Mouse (Mus musculus) cerebellum, adult 11 months (tissue): ENCODE measurements at regions not wholly inside any gene's neighbourhood (a gene's known extent, or its start where the extent isn't known, plus 50 kb on each side); places are given as distances from the start of the nearest gene placed in this dataset.

Experiments
- DNase-seq: peaks from one replicate; pipeline ENCODE4 v3.0.0; 2022

- DNase-seq, result no peak
These were observed 615.8 kb upstream of the Nox3 start for GRCm38 (mm10) chr17:4311785-4312379.

GRCm38 (mm10) chr17:4319141-4319540 lies 623.1 kb upstream of the Nox3 start:
- no peak for DNase-seq

- no peak for DNase-seq
These were observed 632.7 kb upstream of the Nox3 start for GRCm38 (mm10) chr17:4328810-4329209.

- DNase-seq, result no peak
These were observed 635.6 kb upstream of the Nox3 start for GRCm38 (mm10) chr17:4331650-4332049.

- DNase-seq, result no peak
These were observed 637.0 kb upstream of the Nox3 start for GRCm38 (mm10) chr17:4333091-4333490.

GRCm38 (mm10) chr17:4353018-4353417 lies 641.1 kb upstream of the Arid1b start:
- DNase-seq, result no peak

- DNase-seq, result no peak
These were observed 638.5 kb upstream of the Arid1b start for GRCm38 (mm10) chr17:4355506-4356218.

GRCm38 (mm10) chr17:4360413-4361320 lies 633.5 kb upstream of the Arid1b start:
- no peak for DNase-seq

GRCm38 (mm10) chr17:4365811-4366210 lies 628.3 kb upstream of the Arid1b start:
- DNase-seq, result no peak

GRCm38 (mm10) chr17:4380449-4380848 lies 613.7 kb upstream of the Arid1b start:
- DNase-seq, result no peak

GRCm38 (mm10) chr17:4380873-4381272 lies 613.3 kb upstream of the Arid1b start:
- no peak for DNase-seq

GRCm38 (mm10) chr17:4381896-4382685 lies 612.0 kb upstream of the Arid1b start:
- no peak for DNase-seq

GRCm38 (mm10) chr17:4382716-4383115 lies 611.4 kb upstream of the Arid1b start:
- no peak for DNase-seq

- DNase-seq, result no peak
These were observed 606.5 kb upstream of the Arid1b start for GRCm38 (mm10) chr17:4387616-4388015.

GRCm38 (mm10) chr17:4390012-4390411 lies 604.1 kb upstream of the Arid1b start:
- DNase-seq, result no peak

GRCm38 (mm10) chr17:4390577-4390976 lies 603.6 kb upstream of the Arid1b start:
- DNase-seq, result no peak

- DNase-seq, result no peak
These were observed 602.9 kb upstream of the Arid1b start for GRCm38 (mm10) chr17:4391210-4391609.

GRCm38 (mm10) chr17:4396119-4396518 lies 598.0 kb upstream of the Arid1b start:
- no peak for DNase-seq

- DNase-seq, result no peak
These were observed 576.4 kb upstream of the Arid1b start for GRCm38 (mm10) chr17:4417686-4418085.

GRCm38 (mm10) chr17:4424451-4425168 lies 569.5 kb upstream of the Arid1b start:
- DNase-seq, result no peak

- DNase-seq, result no peak
These were observed 568.8 kb upstream of the Arid1b start for GRCm38 (mm10) chr17:4425342-4425741.

- no peak for DNase-seq
These were observed 565.1 kb upstream of the Arid1b start for GRCm38 (mm10) chr17:4429036-4429435.
